Mouse (Mus musculus) heart, postnatal 14 days (tissue): ENCODE measurements at regions not wholly inside any gene's neighbourhood (a gene's known extent, or its start where the extent isn't known, plus 50 kb on each side); places are given as distances from the start of the nearest gene placed in this dataset.

Source experiments
- DNase-seq, 2 experiments: peaks; one replicate each; pipeline ENCODE4 v3.0.0; 2021 to 2022
- intact Hi-C: fragments of 180-260 bp; cut with DNase I; formaldehyde crosslinking; loops from one replicate; pipeline ENCODE4 v1.15.1; 2025

DNA sequence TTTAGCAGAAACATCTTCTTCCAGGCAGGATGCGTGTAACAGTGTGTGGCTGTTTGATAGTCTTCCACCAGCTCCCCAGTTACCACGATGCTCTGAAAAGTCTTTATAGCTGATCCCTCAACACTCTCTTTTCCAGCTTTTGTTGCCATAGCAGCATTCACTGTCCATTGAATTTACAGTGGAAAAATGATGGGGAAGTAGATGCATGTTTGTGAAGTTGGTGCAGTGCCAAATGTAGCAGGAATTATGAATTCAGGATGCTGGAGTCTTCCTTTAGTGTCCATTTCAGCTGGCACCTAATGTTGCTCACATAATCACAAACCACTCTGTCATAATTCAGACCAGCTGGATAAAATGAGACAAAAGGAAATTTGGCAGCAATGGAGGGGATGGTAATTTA lies 99.0 kb upstream of the Tbc1d2b start:
- intact Hi-C loops = no loop called here

DNA sequence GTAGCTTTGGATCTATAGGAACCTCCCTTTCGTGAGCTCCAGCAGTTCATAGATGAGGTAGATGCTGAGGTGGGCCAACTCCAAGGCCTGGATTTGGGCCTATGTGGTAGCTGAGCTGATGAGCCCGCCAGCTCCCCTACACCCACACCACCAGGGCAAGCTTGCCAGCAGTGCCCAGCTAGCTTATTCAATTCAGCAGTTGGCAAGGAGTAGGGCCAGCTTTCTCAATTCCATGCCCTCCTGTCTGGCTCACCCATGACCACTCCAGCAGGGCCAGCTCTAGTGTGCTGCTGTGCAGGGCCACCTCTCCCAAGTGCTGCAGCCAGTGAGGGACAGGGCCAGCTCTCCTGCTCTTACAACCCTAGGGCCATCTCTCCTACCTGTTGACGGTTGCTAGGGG lies 97.1 kb upstream of the Tbc1d2b start:
- DNase-seq = no peak
- intact Hi-C loops = no loop called here

More for the DNA sequence above, 99.0 kb upstream of the Tbc1d2b start:
- DNase-seq = no peak

DNA sequence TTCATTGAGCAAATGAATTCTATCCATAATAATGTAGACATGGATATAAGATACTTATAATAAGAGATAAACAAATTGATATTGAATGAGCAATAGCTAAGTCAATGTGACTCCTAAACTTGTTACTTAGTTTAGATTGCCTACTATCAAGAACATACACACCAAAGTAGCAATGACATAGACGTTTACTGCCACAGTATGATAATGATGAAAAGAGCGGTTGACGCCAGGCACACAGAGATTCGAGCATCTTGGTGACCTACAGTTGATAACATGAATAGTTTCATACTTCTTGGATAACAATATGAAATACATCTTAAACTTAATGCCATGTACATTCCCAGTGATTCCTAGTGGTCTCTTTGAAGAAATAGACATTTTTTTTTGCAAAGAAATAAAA lies 55.9 kb upstream of the Tbc1d2b start:
- intact Hi-C loops = no loop called here
- no peak for DNase-seq
